Mouse (Mus musculus) frontal cortex, postnatal 14 days (tissue): ENCODE measurements around the gene Eno3.
A peak's percentile ranks its signal among the peaks of the same experiment; 100 is the strongest.

ENCODE experiments used
- DNase-seq, 2 experiments: peaks; one replicate each; pipeline ENCODE4 v3.0.0; 2022; ENCODE audit warnings: low spot score in 2 of 2

Eno3 gene

GRCm38 (mm10) chr11:70657573-70657972 lies 571 bp downstream of the Eno3 start:
- no peak for DNase-seq

GRCm38 (mm10) chr11:70657991-70658390 lies 989 bp downstream of the Eno3 start:
- DNase-seq = no peak

DNA sequence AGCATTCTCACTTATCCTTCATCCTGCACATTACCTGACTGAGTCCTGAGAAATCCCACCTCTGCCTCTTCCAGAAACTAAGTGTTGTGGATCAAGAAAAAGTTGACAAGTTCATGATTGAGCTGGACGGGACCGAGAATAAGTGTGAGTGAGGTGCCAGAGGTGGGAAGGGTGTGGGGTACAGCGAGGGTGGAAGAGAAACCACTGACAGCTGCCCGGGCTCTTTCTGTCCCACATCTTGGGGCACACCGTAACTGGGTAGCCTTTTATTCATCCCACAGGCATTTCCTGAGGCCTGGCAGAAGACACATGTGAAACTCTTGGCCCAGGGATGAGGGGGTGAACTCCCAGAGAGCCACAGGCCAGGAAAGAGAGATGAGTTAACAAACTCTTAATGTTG lies 1.5 kb downstream of the Eno3 start:
- DNase-seq = no peak

DNA sequence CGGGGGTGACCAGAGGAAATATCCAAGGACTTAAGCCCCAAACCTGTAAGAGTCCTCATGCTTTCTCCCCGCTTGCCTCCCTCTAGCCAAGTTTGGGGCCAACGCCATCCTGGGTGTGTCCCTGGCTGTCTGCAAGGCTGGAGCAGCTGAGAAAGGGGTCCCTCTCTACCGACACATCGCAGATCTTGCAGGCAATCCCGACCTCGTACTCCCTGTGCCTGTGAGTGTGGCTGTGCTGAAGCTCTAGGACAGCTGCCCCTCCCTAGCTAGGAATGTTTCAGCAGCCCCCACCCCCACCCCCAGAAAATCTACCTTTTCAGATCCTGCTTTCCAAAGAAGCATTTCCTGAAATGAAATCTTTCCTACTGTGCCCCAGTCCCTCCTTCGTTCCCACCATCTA lies 1.9 kb downstream of the Eno3 start:
- DNase-seq = no peak

DNA sequence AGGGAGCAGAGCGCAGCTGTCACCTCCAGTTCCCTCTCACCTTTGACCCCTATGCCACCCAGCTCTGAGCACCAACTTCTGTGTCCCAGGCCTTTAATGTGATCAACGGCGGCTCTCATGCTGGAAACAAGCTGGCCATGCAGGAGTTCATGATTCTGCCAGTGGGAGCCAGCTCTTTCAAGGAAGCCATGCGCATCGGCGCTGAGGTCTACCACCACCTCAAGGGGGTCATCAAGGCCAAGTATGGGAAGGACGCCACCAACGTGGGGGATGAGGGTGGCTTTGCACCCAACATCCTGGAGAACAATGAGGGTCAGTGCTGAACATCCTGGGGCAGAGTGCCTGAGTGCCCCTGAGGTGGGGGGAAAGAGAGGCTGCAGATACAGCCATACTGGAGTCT lies 3.6 kb downstream of the Eno3 start:
- DNase-seq = no peak

GRCm38 (mm10) chr11:70663101-70663500 lies 6.1 kb downstream of the Eno3 start:
- no peak for DNase-seq

GRCm38 (mm10) chr11:70663957-70664356 lies 7.0 kb downstream of the Eno3 start:
- DNase-seq = no peak

DNA sequence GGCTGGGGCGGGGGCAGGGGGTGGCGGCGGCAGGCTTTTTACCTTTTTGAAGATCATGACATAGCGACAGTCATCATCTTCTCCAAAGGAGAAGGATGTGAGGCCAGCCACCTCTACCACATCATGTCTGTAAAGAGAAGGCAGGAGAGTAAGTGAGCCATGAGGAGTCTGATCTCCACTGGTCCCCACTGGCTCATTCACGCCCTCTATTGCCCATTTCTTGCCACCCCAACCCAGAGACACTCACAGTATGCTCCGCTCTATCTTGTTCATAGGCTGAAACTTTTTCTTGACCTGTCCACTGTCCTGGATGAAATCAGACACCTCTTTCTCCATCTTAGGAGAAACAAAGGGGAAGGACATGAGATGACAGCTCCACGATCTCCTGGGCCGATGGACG lies 7.7 kb downstream of the Eno3 start:
- DNase-seq = no peak

DNA sequence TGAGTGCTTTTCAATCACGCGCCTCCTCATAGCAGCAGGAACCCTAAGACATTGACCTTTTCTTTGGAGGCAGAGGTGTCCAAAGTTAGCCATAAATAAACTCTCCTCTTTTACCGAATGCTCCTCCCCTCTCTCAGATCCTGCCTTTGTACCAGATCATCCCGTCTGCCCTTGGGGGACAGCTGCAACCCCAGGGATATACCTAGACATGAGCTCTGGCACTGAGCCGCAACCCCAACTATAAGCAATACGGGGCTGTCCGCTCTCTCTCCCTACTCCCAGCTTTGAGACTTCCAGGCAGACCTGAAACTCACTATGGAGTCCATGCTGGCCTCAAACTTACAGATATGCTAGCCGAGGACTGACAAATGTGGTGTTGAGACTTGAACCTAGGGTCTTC lies 9.7 kb downstream of the Eno3 start:
- DNase-seq = no peak

DNA sequence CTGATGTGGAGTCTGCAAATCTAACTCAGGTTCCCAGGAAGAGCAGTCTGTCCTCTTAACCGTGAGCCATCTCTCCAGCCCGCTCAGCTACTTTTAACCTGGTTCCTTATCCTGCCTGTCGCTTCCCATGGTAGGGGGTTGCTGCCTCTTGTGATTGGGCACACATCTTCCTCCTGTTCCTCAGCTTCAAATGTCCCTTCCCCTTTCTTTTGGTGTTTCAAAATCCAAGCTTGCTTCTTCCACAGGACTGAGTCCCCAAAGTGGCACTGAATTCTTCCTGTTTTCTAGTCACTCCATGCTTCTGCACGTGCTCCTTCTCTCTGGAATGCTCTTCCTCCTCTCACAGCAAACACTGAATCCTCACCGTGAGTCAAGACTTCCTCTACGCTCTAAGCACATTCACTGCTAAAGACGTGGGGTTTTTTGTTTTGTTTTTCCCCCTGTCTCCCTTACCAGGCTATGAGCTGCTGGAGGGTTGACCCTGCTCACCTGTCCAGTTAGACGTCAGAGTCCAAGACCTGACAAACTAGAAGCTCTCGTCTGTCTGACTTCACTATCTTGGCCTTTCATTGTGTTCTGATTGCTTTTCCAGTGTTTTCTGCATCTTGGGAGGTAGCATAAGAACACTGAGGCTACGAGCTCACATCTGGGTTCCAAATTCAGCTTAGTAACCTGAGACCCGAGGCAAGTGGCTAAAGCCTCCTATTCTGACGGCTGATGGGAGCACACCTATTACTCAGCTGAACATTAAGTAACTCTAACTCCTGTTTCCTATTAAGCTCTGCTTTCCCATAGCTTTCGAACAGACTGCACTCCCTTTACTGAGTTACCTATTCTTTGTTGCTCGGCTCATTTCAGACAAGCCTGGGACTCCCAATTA lies 10.5 kb downstream of the Eno3 start:
- no peak for DNase-seq

GRCm38 (mm10) chr11:70668335-70668770 lies 11.4 kb downstream of the Eno3 start:
- DNase-seq = peak in 1 of 2 experiments; percentile 75

GRCm38 (mm10) chr11:70668771-70669505 lies 11.9 kb downstream of the Eno3 start, which contains the start of gene Spag7:
Gene Spag7, minus strand, starts transcription at chr11:70669416.
- peak; percentile 96 to 99 for DNase-seq

GRCm38 (mm10) chr11:70669582-70670345 lies 12.8 kb downstream of the Eno3 start:
- DNase-seq = peak in 1 of 2 experiments; percentile 64

DNA sequence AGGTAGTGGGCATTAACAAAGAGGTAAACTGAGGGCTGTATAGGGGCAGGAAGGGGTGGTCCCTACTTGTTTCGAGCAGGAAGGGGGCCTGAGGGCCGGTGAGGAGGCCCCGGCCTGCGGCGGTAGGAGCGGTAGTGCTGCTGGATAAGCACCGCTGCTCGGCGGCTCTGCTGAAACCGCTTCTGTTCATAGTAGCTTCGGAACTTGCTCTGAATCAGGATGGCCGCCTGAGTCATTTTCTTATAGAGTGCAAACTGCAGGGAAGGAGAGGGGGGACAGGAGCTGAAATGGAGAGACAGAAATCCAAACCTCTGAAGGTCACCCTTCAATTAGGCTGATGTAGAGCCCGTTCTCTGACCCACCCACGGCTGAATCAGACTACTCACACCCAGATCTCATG lies 13.5 kb downstream of the Eno3 start:
- no peak for DNase-seq

GRCm38 (mm10) chr11:70671333-70672047 lies 14.5 kb downstream of the Eno3 start:
- DNase-seq = no peak

DNA sequence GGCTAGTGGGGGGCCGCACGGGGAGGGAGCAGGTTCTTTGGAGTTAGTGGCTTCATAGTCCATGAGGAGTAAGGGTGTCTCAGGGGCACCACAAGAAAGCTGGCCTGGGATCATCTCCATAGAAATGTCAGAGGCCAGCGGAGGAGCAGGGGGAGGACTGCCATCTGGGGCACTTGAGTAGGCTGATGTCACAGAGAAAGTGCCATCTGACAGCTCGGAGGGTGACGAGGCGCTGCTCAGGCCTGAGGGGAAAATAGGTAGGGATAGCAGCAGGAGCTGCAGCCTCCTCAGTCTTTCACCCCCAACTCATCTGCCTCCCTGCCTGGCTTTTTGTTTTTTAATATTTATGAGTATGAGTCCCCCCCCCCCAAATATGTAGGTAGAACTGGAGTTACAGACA lies 17.0 kb downstream of the Eno3 start:
- no peak for DNase-seq

GRCm38 (mm10) chr11:70674501-70674900 lies 17.5 kb downstream of the Eno3 start:
- DNase-seq = no peak

GRCm38 (mm10) chr11:70678092-70678491 lies 21.1 kb downstream of the Eno3 start:
- no peak for DNase-seq

GRCm38 (mm10) chr11:70678576-70678975 lies 21.6 kb downstream of the Eno3 start:
- no peak for DNase-seq

DNA sequence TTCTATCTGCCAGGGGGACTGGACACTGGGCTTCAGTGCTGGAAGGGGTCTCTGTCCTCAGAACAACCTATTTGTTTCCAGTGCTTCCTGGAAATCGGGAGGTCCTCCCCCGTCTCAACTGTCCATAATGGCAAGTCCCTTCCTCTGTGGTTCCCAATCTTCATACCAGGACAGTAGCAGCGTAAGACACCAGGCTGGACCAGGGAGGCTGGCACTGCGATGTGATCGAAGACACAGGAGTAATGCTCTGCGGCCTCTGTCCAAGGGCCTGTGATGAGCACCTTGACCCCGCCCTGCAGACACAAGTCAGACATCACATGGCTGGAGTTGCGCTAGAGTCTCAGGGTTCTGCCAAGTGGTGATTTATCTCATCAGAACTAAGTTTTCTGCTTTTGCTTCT lies 22.4 kb downstream of the Eno3 start:
- no peak for DNase-seq

DNA sequence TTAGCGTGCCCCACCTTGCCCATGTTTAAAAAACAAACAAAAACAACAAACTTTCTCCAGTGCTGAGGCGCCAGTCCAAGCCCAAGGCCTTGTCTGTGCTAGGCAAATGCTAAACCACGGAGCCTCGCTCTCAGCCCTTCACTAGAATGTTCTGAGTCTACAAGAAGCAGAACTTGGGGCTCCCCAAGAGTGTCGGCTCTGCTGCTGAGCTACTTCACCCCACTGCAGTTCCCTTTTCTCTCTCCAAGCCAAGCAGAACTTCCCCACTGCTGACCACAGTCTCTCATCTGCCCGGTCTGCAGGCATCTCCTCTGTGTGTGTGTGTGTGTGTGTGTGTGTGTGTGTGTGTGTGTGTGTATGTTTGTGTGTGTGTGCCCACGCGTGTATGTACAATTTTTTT lies 22.9 kb downstream of the Eno3 start:
- no peak for DNase-seq

DNA sequence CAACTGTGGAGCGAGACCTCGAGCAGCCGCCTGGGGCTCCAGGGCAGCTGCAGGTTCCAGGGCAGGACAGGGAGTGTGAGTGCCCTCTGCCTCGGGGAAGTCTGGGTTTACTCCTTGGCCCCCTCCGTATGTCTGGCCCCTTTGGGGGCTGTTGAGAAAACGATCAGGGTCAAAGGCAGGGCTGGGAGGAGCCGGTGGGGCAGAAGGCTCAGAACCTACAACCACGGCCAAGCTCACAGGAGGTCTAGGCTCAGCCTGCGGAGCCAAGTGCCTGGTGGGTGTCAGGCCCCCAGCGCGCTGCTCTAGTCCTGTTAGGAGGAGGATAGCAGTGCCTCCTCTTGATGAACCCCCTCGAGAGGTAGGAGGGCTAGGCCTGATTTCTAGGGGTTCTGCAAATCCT lies 24.2 kb downstream of the Eno3 start:
- DNase-seq = no peak
